Mouse (Mus musculus) heart, embryonic 11.5 days (tissue): ENCODE measurements at regions not wholly inside any gene's neighbourhood (a gene's known extent, or its start where the extent isn't known, plus 50 kb on each side); places are given as distances from the start of the nearest gene placed in this dataset.

ENCODE experiments used
- ATAC-seq: fragments of 200-750 bp; cut with Nextera tagmentation; replicated peaks from 2 replicates; pipeline ENCODE4 v1.8.0; 2017; ENCODE audit warnings: moderate library complexity; ENCODE audit not compliant: insufficient number of reproducible peaks, low FRiP score, low TSS enrichment
- H3K27ac ChIP-seq: fragments of 300-500 bp; sonication (generic); 2 replicates; pipeline ENCODE4 v1.5.1; 2014; ENCODE audit warnings: mild to moderate bottlenecking, low read depth, low read length
- H3K27me3 ChIP-seq: fragments of 300-500 bp; sonication (generic); 2 replicates; pipeline ENCODE4 v1.6.1; 2014; ENCODE audit warnings: mild to moderate bottlenecking, low read length, mixed read lengths; ENCODE audit not compliant: control insufficient read depth, insufficient read depth
- H3K36me3 ChIP-seq: fragments of 300-500 bp; sonication (generic); 2 replicates; pipeline ENCODE4 v1.6.1; 2014; ENCODE audit warnings: mild to moderate bottlenecking, low read length, moderate library complexity, mixed read lengths; ENCODE audit not compliant: control insufficient read depth, insufficient read depth
- H3K4me1 ChIP-seq: fragments of 300-500 bp; sonication (generic); 2 replicates; pipeline ENCODE4 v1.6.1; 2014; ENCODE audit warnings: low read length; ENCODE audit not compliant: control insufficient read depth, insufficient read depth
- H3K4me2 ChIP-seq: fragments of 300-500 bp; sonication (generic); 2 replicates; pipeline ENCODE4 v1.6.1; 2014; ENCODE audit warnings: mild to moderate bottlenecking, moderate library complexity
- H3K4me3 ChIP-seq: fragments of 300-500 bp; sonication (generic); 2 replicates; pipeline ENCODE4 v1.5.1; 2014; ENCODE audit warnings: low read depth, low read length
- H3K9ac ChIP-seq: fragments of 300-500 bp; sonication (generic); 2 replicates; pipeline ENCODE4 v1.6.1; 2014; ENCODE audit warnings: mild to moderate bottlenecking, low read depth, low read length, moderate library complexity
- H3K9me3 ChIP-seq: fragments of 300-500 bp; sonication (generic); replicated peaks from 2 replicates; pipeline ENCODE4 v1.6.1; 2016; ENCODE audit warnings: low read length; ENCODE audit not compliant: control insufficient read depth
- WGBS: fragments of 180-500 bp; shearing (Covaris S2); extraction: QIAGEN DNeasy Blood & Tissue Kit; methylation state at CpG from one replicate; pipeline ENCODE4 v1.1.7; 2014; ENCODE audit not compliant: insufficient replicate concordance; 5-methylcytosine and 5-hydroxymethylcytosine counted together

DNA sequence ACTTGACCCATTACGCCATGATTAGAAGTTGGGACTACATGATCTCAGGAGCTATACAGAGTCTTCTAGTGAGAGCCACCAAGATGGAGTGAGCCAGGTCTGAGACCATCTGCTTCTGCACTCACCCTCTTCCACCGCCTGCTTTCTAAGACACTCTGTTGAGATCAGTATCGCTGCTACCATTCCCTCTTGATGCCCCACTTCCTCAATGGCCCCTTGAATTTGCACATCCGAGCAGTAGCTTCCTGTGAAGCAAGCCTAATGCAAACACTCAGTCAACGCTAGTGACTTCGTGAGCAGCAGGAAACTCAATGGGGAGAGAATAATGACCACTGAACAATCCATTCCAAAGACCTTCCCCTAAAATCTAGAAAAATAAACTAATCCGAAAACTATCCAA lies 160.7 kb upstream of the Olig3 start:
- Histone ChIP-seq H3K9me3 (no peaks in the 10 kb centered on the region), H3K4me2 (no peak overlapping the region), H3K27me3 (no peaks in the 10 kb centered on the region), H3K27ac (no peak overlapping the region), H3K4me3 (no peak overlapping the region), H3K4me1 (0 out of 2 replicates have a peak, but pooled peaks cover 4% of the 10 kb centered on the region), H3K36me3 (no peaks in the 10 kb centered on the region), H3K9ac (no peak overlapping the region)
- ATAC-seq: no peak
- 60% methylated on average over 7 of the region's 7 CpGs for WGBS

DNA sequence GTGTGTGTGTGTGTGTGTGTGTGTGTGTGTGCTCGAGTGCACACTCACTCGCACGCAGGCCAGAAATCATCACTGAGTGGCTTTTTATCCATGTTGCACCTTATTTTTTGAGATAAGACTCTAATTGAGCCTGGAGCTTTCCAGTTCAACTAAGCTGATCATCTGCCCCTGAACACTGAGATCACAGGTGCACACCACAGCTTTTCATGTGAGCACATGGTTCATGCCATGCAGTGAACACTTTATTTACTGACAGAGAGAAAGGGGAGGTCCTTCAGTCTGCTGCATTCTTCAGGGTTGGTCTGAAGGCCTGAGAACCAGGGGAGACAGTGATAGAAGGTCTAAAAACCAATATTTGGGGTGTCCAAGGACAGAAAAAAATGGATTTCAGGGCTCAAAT lies 161.7 kb upstream of the Olig3 start:
- Histone ChIP-seq H3K4me1 (0 out of 2 replicates have a peak, but pooled peaks cover 4% of the 10 kb centered on the region), H3K27ac (no peak overlapping the region), H3K4me3 (no peak overlapping the region), H3K9me3 (no peaks in the 10 kb centered on the region), H3K4me2 (no peak overlapping the region), H3K27me3 (no peaks in the 10 kb centered on the region), H3K36me3 (no peaks in the 10 kb centered on the region), H3K9ac (no peak overlapping the region)
- WGBS: 87% methylated on average over 3 of the region's 3 CpGs
- no peak for ATAC-seq

DNA sequence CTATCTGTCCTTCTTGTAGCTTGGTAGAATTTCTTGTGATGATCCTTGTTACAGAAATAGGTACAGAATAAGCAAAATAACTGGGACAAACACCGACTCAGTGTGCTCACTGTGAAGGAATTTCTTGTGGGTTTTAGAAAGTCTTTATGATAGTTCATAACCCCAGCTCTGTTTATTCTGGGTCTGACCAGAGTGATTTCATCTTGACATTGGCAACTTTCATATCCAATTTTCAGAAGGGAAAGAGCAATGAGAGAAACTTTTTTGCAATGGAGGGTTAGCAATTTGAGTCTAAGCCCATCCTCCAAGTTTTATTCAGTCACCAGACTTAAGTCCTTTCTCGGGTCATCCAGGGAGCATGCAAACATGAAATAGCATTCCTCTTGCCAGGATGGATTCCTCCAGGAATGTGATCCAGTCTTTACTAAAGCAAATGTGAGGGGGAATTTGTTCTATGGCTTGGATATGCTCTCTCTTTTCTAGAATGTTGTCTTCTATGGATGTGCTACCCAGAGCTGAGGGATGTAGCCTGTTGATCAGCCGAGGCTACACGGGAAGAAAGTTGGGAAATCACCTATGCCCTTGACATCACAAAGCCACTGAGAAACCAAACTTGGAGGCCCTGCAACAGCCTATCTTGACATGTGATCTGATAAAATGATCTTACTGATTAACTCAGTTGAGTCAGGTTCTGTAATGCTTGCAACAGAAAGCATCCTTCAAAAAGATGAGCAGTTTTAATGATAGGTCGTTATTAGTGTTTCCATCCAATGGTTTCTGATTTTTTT lies 163.2 kb upstream of the Olig3 start:
- no peak overlapping the region for H3K4me2 ChIP-seq
- H3K4me1 ChIP-seq: 0 out of 2 replicates have a peak, but pooled peaks cover 4% of the 10 kb centered on the region
- ATAC-seq: no peak
- H3K9ac ChIP-seq: no peak overlapping the region
- H3K4me3 ChIP-seq: no peak overlapping the region
- no peaks in the 10 kb centered on the region for H3K9me3 ChIP-seq
- no peaks in the 10 kb centered on the region for H3K36me3 ChIP-seq
- WGBS: 83% methylated on average over 5 of the region's 5 CpGs
- H3K27ac ChIP-seq: no peak overlapping the region
- peaks cover 2% of the 10 kb centered on the region; the same call in 1 of the 2 replicates for H3K27me3 ChIP-seq

DNA sequence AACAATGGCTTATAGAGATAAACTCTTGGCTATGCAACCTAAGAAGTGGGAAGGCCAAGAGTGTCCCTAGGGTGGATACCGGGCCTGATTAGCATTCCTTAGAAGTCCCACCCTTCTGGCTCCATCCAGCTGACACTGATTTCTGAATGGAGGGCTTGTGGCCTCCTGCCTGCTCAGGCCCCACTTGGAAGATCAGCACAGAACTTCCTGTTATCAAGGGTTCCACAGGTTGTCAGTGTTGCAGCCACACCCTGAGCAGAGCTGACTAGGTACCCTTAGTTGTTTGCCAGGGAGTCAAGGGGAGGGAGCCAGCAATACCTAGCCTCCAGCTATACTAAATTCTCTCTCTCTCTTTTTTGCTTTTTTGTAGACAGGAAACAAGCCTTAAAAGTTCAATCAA lies 164.1 kb upstream of the Olig3 start:
- H3K27ac ChIP-seq: no peak overlapping the region
- WGBS: 10% methylated on average over 1 of the region's 1 CpGs
- no peak for ATAC-seq

DNA sequence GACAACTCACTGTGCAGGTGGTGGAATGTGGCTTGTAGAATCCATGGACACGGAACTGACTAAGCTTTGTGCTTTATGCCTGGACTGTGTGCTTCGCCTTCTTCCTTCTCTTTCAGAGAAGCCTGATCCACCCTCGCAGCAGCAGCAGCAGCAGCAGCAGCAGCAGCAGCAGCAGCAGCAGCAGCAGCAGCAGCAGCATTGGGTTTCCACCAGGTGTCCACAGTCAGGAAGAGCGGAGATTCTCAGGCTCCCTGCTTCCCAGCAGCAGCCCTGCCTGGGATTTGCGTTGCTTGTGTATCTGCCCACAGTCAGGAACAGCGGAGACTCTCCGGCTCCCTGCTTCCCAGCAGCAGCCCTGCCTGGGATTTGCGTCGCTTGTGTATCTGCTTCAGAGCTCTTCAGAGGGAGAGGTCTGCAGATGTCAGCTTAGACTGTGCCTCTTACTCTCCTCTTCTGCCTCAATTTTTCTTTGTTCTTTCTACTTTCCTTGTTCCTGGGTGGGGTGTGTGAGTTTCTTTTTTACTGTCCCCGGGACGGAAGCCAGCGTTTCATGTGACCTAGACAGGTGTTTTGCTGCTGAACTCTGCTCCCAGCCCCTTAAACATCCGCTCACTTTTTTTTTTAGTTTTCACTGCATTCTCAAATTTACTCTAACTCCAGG lies 168.1 kb upstream of the Olig3 start:
- H3K4me2 ChIP-seq: peak overlapping the region; percentile 56
- H3K27me3 ChIP-seq: peaks cover 2% of the 10 kb centered on the region; the same call in 1 of the 2 replicates
- peak overlapping the region; percentile 18; the same call in 1 of the 2 replicates for H3K4me3 ChIP-seq
- no peak overlapping the region for H3K27ac ChIP-seq
- H3K4me1 ChIP-seq: peaks cover 6% of the 10 kb centered on the region; the same call in 1 of the 2 replicates
- H3K9me3 ChIP-seq: no peaks in the 10 kb centered on the region
- ATAC-seq: no peak
- no peaks in the 10 kb centered on the region for H3K36me3 ChIP-seq
- 21% methylated on average over 13 of the region's 13 CpGs for WGBS
- no peak overlapping the region for H3K9ac ChIP-seq

More for the DNA sequence above, 164.1 kb upstream of the Olig3 start:
- Histone ChIP-seq H3K36me3 (no peaks in the 10 kb centered on the region), H3K4me3 (no peak overlapping the region), H3K27me3 (peaks cover 2% of the 10 kb centered on the region; the same call in 1 of the 2 replicates), H3K4me2 (no peak overlapping the region), H3K4me1 (0 out of 2 replicates have a peak, but pooled peaks cover 4% of the 10 kb centered on the region), H3K9me3 (no peaks in the 10 kb centered on the region), H3K9ac (no peak overlapping the region)

DNA sequence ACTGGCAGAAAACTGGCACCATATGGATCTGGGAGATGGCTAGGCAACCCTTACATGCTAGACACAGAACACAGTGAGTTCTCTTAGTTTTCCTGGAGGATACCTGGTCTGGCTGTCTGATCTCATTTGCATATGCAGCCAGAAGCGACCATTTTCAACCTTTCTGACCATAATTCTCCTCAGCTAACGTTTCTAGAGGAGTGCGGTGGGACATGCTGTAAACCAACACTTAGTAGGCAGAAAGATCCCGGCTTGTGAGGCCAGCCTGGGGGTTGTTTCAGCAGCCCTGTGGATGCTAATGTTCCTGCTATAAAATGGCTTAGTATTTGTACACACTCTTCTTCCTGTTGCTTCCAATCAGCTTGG lies 168.6 kb upstream of the Olig3 start:
- H3K9ac ChIP-seq: no peak overlapping the region
- WGBS: 63% methylated on average over 4 of the region's 4 CpGs
- H3K36me3 ChIP-seq: no peaks in the 10 kb centered on the region
- H3K27me3 ChIP-seq: peaks cover 2% of the 10 kb centered on the region; the same call in 1 of the 2 replicates
- H3K27ac ChIP-seq: no peak overlapping the region
- H3K4me1 ChIP-seq: peaks cover 6% of the 10 kb centered on the region; the same call in 1 of the 2 replicates
- H3K9me3 ChIP-seq: no peaks in the 10 kb centered on the region
- no peak overlapping the region for H3K4me3 ChIP-seq
- H3K4me2 ChIP-seq: no peak overlapping the region
- no peak for ATAC-seq

DNA sequence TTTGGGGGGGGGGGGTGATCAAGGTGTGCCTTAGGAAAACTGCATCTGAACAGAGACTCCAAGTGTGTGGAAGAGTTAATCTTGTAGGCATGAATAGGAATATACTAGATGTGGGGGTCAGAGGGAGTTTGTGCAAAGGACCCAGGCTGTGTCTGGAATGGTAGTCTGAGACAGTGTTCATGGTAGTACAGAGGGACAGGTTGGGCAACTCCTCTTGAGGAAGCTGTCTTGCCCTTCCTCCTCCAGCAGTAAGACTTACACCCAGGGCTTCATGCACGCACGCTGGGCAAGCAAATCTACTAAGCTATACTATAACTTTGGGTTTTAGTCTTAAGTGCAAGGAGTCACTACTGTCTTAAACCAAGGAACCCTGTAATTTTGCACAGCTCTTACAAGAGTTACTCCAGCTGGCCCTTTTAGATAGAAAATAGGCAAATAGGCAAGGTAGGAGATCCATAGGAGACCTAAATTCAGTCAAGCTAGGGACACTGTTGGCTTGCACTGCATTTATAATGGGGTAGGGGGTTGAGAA lies 169.2 kb upstream of the Olig3 start:
- Histone ChIP-seq H3K9me3 (no peaks in the 10 kb centered on the region), H3K4me2 (no peak overlapping the region), H3K4me3 (no peak overlapping the region), H3K27me3 (peaks cover 2% of the 10 kb centered on the region; the same call in 1 of the 2 replicates), H3K36me3 (no peaks in the 10 kb centered on the region), H3K27ac (no peak overlapping the region), H3K4me1 (peaks cover 5% of the 10 kb centered on the region; the same call in 1 of the 2 replicates), H3K9ac (no peak overlapping the region)
- WGBS: 73% methylated on average over 2 of the region's 2 CpGs
- ATAC-seq: no peak

DNA sequence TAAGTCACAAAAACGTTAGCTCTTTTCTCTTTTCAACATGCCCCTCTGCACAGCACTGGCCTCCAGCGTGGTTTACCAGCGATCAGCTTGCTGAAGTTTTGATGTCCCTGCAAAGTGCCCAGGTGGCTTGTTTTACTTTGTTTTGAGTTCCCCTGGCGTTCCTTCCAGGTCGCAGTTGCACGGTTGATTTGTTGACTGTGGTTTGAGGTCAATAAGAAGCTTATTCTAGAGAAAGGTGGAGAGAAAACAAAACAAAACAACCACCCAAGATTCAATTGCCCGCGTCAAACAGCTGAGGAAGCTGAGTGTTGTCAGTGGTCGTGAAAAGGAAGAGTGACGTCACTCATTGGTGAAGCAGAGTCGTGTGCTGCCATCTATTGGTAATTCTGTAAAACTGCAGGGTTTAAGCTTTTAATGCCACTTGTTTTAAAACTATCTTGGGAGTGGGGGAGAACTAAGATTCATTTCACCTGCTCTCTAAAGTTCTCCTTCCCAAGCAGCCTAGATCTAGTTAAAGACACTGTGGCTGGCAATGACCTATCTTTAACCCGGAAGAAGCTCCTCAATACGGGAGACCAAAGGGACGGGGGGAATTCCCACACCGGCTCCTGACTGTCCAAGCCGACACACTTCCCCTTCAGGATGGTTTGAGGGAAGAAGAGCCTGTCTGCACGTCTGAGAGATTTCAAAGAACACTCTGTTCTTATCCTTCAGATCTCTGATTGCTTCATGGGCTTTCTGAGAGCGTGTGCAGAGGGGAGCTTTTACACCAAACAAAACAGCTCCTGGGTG lies 170.3 kb upstream of the Olig3 start:
- peak overlapping the region; percentile 75 for H3K9ac ChIP-seq
- peak overlapping the region; percentile 36 for H3K4me3 ChIP-seq
- no peaks in the 10 kb centered on the region for H3K9me3 ChIP-seq
- H3K36me3 ChIP-seq: no peaks in the 10 kb centered on the region
- peak overlapping the region; percentile 66 for H3K4me2 ChIP-seq
- H3K27ac ChIP-seq: no peak overlapping the region
- H3K4me1 ChIP-seq: peaks cover 3% of the 10 kb centered on the region; the same call in 1 of the 2 replicates
- 0 out of 2 replicates have a peak, but pooled peaks have one; percentile 22 for ATAC-seq
- peaks cover 2% of the 10 kb centered on the region; the same call in 1 of the 2 replicates for H3K27me3 ChIP-seq
- 10% methylated on average over 18 of the region's 18 CpGs for WGBS
